ENCODE assay signal across 8 mouse cellular contexts in the genomic region with DNA sequence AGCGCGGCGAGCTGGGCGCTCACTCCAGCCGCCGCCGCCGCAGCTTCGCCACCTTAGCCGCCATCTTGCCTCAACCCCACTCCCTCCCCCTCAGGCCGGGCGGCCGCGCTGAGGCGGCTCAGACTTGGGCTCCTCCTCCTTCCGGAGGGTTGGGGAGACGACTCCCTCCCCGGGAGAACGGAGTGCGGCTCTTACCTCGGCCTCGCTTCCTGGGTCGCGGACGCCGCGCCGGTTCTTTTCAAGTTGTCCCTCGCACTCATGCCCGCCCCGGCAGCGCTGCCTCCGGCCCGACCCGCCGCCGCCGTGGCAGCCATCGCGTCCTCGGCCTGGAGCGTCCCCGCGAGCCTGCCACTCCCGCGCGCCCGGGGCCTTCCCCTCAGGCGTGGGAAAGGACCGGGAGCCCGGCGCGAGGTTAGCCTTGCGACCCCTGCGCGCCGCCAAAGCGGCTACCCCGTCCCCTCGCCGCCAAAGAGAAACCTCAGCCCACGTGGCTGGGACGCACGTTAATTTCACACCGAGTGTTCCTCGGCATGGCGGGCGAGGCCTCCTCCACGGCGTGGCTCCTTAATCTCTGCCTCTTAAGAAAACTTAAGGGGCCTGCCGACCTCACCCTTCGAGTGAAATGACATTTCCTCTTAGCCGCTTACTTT. TPM values are rescaled to one million over a fixed set of nuclear protein-coding genes. Genes with fewer than 3 reads are reported as not detected.
DNase-seq lines count a peak whose midpoint lies in the region; ATAC-seq lines count a peak whose summit lies in the region.

No protein-coding gene starts in this region.

- H3K4me3 ChIP-seq in hindbrain, embryonic 12.5 days, result peak overlapping the region; percentile 95

- WGBS in hindbrain, embryonic 12.5 days, result under 1% methylated on average over 55 of the region's 73 CpGs

- peak; percentile 94 for DNase-seq in NIH3T3 (ENCODE audit: low read depth)
- peak; percentile 92 to 94 for DNase-seq in cerebellum, postnatal 10 days
- DNase-seq in frontal cortex, postnatal 10 days (ENCODE audit: low spot score in 2 of 2), result peak; percentile 78 to 88
- peak; percentile 82 to 90 for DNase-seq in layer of hippocampus, postnatal 14 days (ENCODE audit: low spot score in 2 of 2)
- peak; percentile 95 for DNase-seq in lung, postnatal 10 days
- DNase-seq in ovary, postnatal 14 days (ENCODE audit: low spot score), result peak; percentile 84
- peak; percentile 91 for DNase-seq in thymus, postnatal 10 days (ENCODE audit: low spot score in 2 of 2)

- peaks cover 13% of the 10 kb centered on the region for H3K4me1 ChIP-seq in hindbrain, embryonic 12.5 days

- no peaks in the 10 kb centered on the region for H3K36me3 ChIP-seq in hindbrain, embryonic 12.5 days

- ATAC-seq in hindbrain, embryonic 12.5 days (ENCODE audit: low FRiP score), result peak; percentile 95

- no peaks in the 10 kb centered on the region for H3K27me3 ChIP-seq in hindbrain, embryonic 12.5 days

- peak overlapping the region; percentile 98 for H3K27ac ChIP-seq in hindbrain, embryonic 12.5 days

- H3K9me3 ChIP-seq in hindbrain, embryonic 12.5 days (replicated peaks), result no peaks in the 10 kb centered on the region

- peak overlapping the region; percentile 87 for H3K4me2 ChIP-seq in hindbrain, embryonic 12.5 days (replicated peaks)

- H3K9ac ChIP-seq in hindbrain, embryonic 12.5 days, result peak overlapping the region; percentile 99

RNA-seq across cellular contexts. Expression of a gene that starts 0.9 kb away (rescaled TPM):
- polyA plus RNA-seq in hindbrain, embryonic 12.5 days (2016; fragmentation: Nextera tagmentation; extraction: Ambion mirVana), result 10.5 and 10.7 TPM in 2 replicates
- 1 to 10 TPM; 6.6 to 7.1 TPM for total RNA-seq in layer of hippocampus, postnatal 14 days (2021)

RNA-seq across cellular contexts. Expression of a gene that starts 1.0 kb away (rescaled TPM):
- 200 and 201 TPM in 2 replicates for polyA plus RNA-seq in hindbrain, embryonic 12.5 days (2016; fragmentation: Nextera tagmentation; extraction: Ambion mirVana)
- 100 to 1,000 TPM; 267 to 274 TPM for total RNA-seq in layer of hippocampus, postnatal 14 days (2021)

Comparison
In these comparisons a context has a peak if more than half of its experiments do, and no peak if none do; other contexts are left out.
1. Peak in every context shown above with its lines: DNase-seq, ATAC-seq, H3K4me3 ChIP-seq and H3K27ac ChIP-seq.